Mouse (Mus musculus) hindbrain, embryonic 16.5 days (tissue): ENCODE data around the gene Eml6. TPM values are rescaled to one million over a fixed set of nuclear protein-coding genes. Genes with fewer than 3 reads are reported as not detected.

Experiments used
- ATAC-seq: fragments of 200-750 bp; cut with Nextera tagmentation; 2 replicates; pipeline ENCODE4 v1.8.0; 2017; ENCODE audit warnings: moderate TSS enrichment, moderate library complexity
- H3K27ac ChIP-seq: fragments of 300-500 bp; sonication (generic); 2 replicates; pipeline ENCODE4 v1.5.1; 2014; ENCODE audit warnings: low read depth, mild to moderate bottlenecking, control low read depth, low read length, moderate library complexity
- H3K27me3 ChIP-seq: fragments of 300-500 bp; sonication (generic); replicated peaks from 2 replicates; pipeline ENCODE4 v1.6.1; 2014; ENCODE audit warnings: low read length; ENCODE audit not compliant: control insufficient read depth, insufficient read depth
- H3K36me3 ChIP-seq: fragments of 300-500 bp; sonication (generic); 2 replicates; pipeline ENCODE4 v1.6.1; 2014; ENCODE audit warnings: mild to moderate bottlenecking, low read length, moderate library complexity, mixed read lengths; ENCODE audit not compliant: control insufficient read depth, insufficient read depth
- H3K4me1 ChIP-seq: fragments of 300-500 bp; sonication (generic); 2 replicates; pipeline ENCODE4 v1.6.1; 2014; ENCODE audit warnings: low read depth, low read length; ENCODE audit not compliant: control insufficient read depth, insufficient read depth
- H3K4me2 ChIP-seq: fragments of 300-500 bp; sonication (generic); 2 replicates; pipeline ENCODE4 v1.6.1; 2014; ENCODE audit warnings: mild to moderate bottlenecking, low read length, control low read depth, moderate library complexity
- H3K4me3 ChIP-seq: fragments of 300-500 bp; sonication (generic); 2 replicates; pipeline ENCODE4 v1.5.1; 2014; ENCODE audit warnings: mild to moderate bottlenecking, low read length, control low read depth, moderate library complexity
- H3K9ac ChIP-seq: fragments of 300-500 bp; sonication (generic); 2 replicates; pipeline ENCODE4 v1.6.1; 2014; ENCODE audit warnings: low read depth, mild to moderate bottlenecking, control low read depth, low read length, moderate library complexity
- H3K9me3 ChIP-seq: fragments of 300-500 bp; sonication (generic); 2 replicates; pipeline ENCODE4 v1.6.1; 2014; ENCODE audit warnings: mild to moderate bottlenecking, low read length, moderate library complexity; ENCODE audit not compliant: control insufficient read depth
- WGBS: fragments of 180-500 bp; shearing (Covaris S2); extraction: QIAGEN DNeasy Blood & Tissue Kit; methylation state at CpG from one replicate; pipeline ENCODE4 v1.1.7; 2014; 5-methylcytosine and 5-hydroxymethylcytosine counted together
- polyA plus RNA-seq: library from polyadenylated mRNA; unstranded; fragments of >200 nt; fragmentation: Nextera tagmentation; extraction: Ambion mirVana; gene quantifications from 2 replicates; pipeline ENCODE4 v1.2.1, GENCODE M21; 2015

Eml6 gene
- polyA plus RNA-seq, 1 experiment from 2014 or later = 6.5 TPM

GRCm38 (mm10) chr11:29751013-29751412 lies 274.8 kb downstream of the Eml6 start:
- Histone ChIP-seq H3K4me2 (no peak overlapping the region), H3K36me3 (peaks cover 11% of the 10 kb centered on the region), H3K27ac (no peak overlapping the region), H3K4me1 (no peaks in the 10 kb centered on the region), H3K9me3 (no peaks in the 10 kb centered on the region), H3K27me3 (no peaks in the 10 kb centered on the region), H3K4me3 (no peak overlapping the region), H3K9ac (no peak overlapping the region)
- ATAC-seq = no peak
- WGBS = 93% methylated on average over 2 of the region's 2 CpGs

- Histone ChIP-seq H3K4me3 (no peak overlapping the region), H3K36me3 (peaks cover 13% of the 10 kb centered on the region), H3K9ac (no peak overlapping the region), H3K9me3 (no peaks in the 10 kb centered on the region), H3K27me3 (no peaks in the 10 kb centered on the region), H3K4me2 (no peak overlapping the region), H3K27ac (no peak overlapping the region), H3K4me1 (no peaks in the 10 kb centered on the region)
- no peak for ATAC-seq
- WGBS = 100% methylated on average over 1 of the region's 1 CpGs
Observed at GRCm38 (mm10) chr11:29749468-29749829, 276.4 kb downstream of the Eml6 start.

- H3K4me2 ChIP-seq = no peak overlapping the region
Observed at GRCm38 (mm10) chr11:29748750-29749467, 276.9 kb downstream of the Eml6 start.

DNA sequence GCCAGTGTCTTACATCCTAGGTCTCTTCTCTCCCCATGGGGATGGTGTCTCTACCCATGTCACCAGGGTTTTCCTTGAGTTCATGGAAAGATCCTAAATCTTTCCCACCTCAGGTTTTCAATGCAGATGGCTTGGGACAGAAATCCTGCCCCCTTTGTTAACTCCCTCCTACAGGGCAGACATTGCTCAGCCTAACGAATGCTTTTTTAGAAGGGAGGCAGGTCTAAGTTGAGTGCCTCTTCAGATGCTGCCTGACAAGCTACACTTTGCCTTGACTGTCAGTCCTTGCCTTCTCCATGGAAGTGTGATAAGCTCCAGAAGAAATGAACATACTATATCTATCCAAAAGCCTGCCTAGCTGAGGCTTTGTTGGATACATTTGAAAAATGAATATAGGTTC lies 278.0 kb downstream of the Eml6 start:
- Histone ChIP-seq H3K4me2 (no peak overlapping the region), H3K36me3 (peaks cover 17% of the 10 kb centered on the region), H3K27me3 (no peaks in the 10 kb centered on the region), H3K27ac (no peak overlapping the region), H3K9ac (no peak overlapping the region), H3K4me3 (no peak overlapping the region), H3K9me3 (no peaks in the 10 kb centered on the region), H3K4me1 (no peaks in the 10 kb centered on the region)
- ATAC-seq = no peak
- WGBS = 83% methylated on average over 1 of the region's 1 CpGs

More at GRCm38 (mm10) chr11:29748750-29749467, 276.9 kb downstream of the Eml6 start:
- WGBS = 90% methylated on average over 8 of the region's 8 CpGs
- no peak for ATAC-seq
- Histone ChIP-seq H3K27ac (no peak overlapping the region), H3K27me3 (no peaks in the 10 kb centered on the region), H3K4me3 (no peak overlapping the region), H3K9ac (no peak overlapping the region), H3K36me3 (peaks cover 15% of the 10 kb centered on the region), H3K4me1 (no peaks in the 10 kb centered on the region), H3K9me3 (no peaks in the 10 kb centered on the region)

DNA sequence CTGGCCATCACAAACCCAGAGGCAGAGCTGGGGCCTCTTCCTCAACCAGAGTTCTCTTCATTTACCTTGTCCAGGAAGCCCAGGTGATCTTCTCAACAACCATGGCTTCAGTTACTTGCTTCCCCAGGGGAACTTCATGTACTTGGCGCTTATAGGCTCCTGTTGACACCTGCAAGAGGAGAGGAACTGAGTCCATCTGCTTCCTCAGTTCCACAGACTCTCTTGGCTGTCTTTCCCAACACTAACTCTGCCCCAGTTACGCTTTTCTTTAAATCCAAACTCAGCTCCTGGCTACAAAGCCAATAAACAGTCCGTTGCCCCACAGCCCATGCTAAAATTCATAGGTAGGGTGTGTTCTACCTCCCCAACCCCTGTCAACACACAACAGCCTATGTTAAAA lies 278.5 kb downstream of the Eml6 start:
- no peak for ATAC-seq
- Histone ChIP-seq H3K4me3 (no peak overlapping the region), H3K9ac (no peak overlapping the region), H3K4me2 (no peak overlapping the region), H3K27ac (no peak overlapping the region), H3K4me1 (no peaks in the 10 kb centered on the region), H3K36me3 (peaks cover 19% of the 10 kb centered on the region), H3K27me3 (no peaks in the 10 kb centered on the region), H3K9me3 (no peaks in the 10 kb centered on the region)
- WGBS = 97% methylated on average over 3 of the region's 3 CpGs

DNA sequence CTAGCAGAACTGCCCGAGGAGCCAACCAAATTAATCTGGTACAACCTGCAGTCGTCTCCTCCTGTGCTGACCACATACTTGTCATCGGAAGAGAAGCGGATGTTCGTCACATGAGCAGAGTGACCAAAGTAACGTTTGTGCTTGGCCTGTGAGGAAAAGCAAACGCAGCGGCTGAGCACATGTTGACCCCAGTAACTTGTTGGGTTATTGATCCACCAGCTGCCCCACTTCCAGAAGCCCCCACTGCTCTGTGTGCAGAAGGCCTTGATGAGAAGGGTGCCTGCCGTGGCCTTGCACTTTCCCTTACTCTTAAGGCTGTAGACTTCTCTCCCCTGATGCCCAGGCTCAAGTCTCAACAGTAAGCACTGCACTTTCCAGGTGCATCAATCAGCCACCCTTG lies 279.6 kb downstream of the Eml6 start:
- Histone ChIP-seq H3K4me3 (no peak overlapping the region), H3K9me3 (no peaks in the 10 kb centered on the region), H3K27ac (no peak overlapping the region), H3K36me3 (peaks cover 24% of the 10 kb centered on the region), H3K9ac (no peak overlapping the region), H3K27me3 (no peaks in the 10 kb centered on the region), H3K4me1 (no peaks in the 10 kb centered on the region), H3K4me2 (no peak overlapping the region)
- 88% methylated on average over 9 of the region's 9 CpGs for WGBS
- ATAC-seq = no peak

DNA sequence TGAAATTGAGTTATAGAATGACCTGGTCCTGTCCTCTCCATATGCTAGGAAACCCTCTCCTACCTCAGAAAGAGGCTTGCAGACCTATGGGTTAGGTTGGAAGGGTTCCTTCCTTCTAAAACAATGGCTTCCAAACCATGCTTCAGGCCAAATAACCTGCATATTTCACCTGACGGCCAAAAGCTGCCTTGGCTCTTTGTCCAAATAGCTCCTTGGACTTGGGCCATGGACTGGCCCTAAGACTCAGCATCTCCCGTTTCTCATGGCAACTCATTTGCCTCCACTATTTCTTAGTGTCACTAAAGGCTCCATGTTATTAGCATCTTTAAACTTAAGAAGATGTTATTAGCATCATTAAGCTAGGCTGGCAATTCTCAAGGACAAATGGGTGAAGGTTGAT lies 280.3 kb downstream of the Eml6 start:
- H3K27me3 ChIP-seq = no peaks in the 10 kb centered on the region
- no peak overlapping the region for H3K27ac ChIP-seq
- H3K9me3 ChIP-seq = no peaks in the 10 kb centered on the region
- H3K4me1 ChIP-seq = no peaks in the 10 kb centered on the region
- H3K4me3 ChIP-seq = no peak overlapping the region
- peaks cover 24% of the 10 kb centered on the region for H3K36me3 ChIP-seq
- no peak for ATAC-seq
- H3K4me2 ChIP-seq = no peak overlapping the region
- no peak overlapping the region for H3K9ac ChIP-seq
- 75% methylated on average over 2 of the region's 2 CpGs for WGBS

- ATAC-seq = peak; percentile 82
- 82% methylated on average over 5 of the region's 5 CpGs for WGBS
Observed at GRCm38 (mm10) chr11:29744760-29745430, 280.9 kb downstream of the Eml6 start.

GRCm38 (mm10) chr11:29739752-29740151 lies 286.1 kb downstream of the Eml6 start:
- Histone ChIP-seq H3K27me3 (no peaks in the 10 kb centered on the region), H3K9me3 (no peaks in the 10 kb centered on the region), H3K4me1 (no peaks in the 10 kb centered on the region), H3K4me2 (no peak overlapping the region), H3K27ac (no peak overlapping the region), H3K4me3 (no peak overlapping the region), H3K9ac (no peak overlapping the region), H3K36me3 (peaks cover 13% of the 10 kb centered on the region; the same call in 1 of the 2 replicates)
- 0 out of 2 replicates have a peak, but pooled peaks have one; percentile 41 for ATAC-seq
- WGBS = 91% methylated on average over 2 of the region's 2 CpGs

More at GRCm38 (mm10) chr11:29744760-29745430, 280.9 kb downstream of the Eml6 start:
- Histone ChIP-seq H3K9me3 (no peaks in the 10 kb centered on the region), H3K9ac (no peak overlapping the region), H3K36me3 (peaks cover 24% of the 10 kb centered on the region), H3K27me3 (no peaks in the 10 kb centered on the region), H3K4me2 (no peak overlapping the region), H3K4me3 (no peak overlapping the region), H3K27ac (0 out of 2 replicates have a peak overlapping the region, but pooled peaks have one; percentile 1), H3K4me1 (no peaks in the 10 kb centered on the region)
